Mouse (Mus musculus): Measurements from ENCODE around the gene Desi1. TPM values are rescaled to one million over a fixed set of nuclear protein-coding genes. Genes with fewer than 3 reads are reported as not detected.

The Desi1 gene
- polyA plus RNA-seq, 1 experiment from 2014 or later = 26.3 TPM

DNA sequence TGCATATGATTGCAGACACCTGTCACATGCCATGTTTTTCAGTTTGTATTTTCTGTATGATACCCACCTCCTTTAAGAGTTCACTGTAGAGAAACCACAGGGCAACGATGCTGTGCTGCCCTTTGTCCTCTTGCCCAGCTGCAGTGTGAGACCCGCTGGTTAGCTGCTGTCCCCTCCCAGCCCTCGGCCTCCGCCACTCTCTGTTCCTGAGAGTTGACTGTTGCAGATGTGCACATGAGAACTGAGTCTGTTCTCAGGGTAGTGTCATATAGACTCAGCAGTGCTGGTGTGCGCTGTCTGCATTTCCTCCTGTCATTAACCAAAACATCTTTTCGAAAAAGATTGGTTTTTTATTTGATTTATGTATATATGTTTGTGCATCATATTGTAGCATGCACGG lies 1.3 kb downstream of the Desi1 start:
- Histone ChIP-seq H3K4me1 (ENCODE audit: control insufficient read depth, insufficient read depth, low read length) (no peaks in the 10 kb centered on the region), H3K27me3 (ENCODE audit: control insufficient read depth, insufficient read depth, low read length) (no peaks in the 10 kb centered on the region), H3K9ac (replicated peaks; ENCODE audit: low read depth, low read length) (no peak overlapping the region), H3K4me2 (replicated peaks; ENCODE audit: low read depth, low read length) (no peak overlapping the region), H3K4me3 (ENCODE audit: low read depth, low read length) (no peak overlapping the region), H3K36me3 (ENCODE audit: control insufficient read depth, insufficient read depth, low read length) (peaks cover 52% of the 10 kb centered on the region), H3K27ac (ENCODE audit: low read length) (no peak overlapping the region), H3K9me3 (ENCODE audit: control insufficient read depth, low read depth, low read length) (no peaks in the 10 kb centered on the region)
- 92% methylated on average over 7 of the region's 7 CpGs for WGBS
- no peak for ATAC-seq (ENCODE audit: insufficient number of reproducible peaks, insufficient read depth, low FRiP score, low read depth)

DNA sequence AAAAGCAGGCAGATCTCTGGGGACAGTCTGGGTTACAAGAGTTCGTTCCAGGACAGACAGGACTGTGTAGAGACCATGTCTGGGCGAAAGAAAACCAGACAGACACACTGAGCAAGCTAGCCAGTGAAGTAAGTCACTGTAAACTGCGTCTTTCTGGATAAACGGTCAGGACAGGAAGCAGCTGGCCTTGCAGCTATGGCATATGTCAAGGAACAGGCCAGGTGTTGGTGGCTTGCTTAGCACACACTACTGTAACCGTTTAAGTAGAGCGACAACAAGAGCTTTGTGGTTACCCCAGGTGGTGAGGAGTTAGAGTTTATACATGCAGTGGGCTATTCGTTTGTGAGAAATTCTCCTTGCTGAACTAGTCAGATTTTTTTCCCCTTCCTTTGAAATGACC lies 5.9 kb downstream of the Desi1 start:
- 81% methylated on average over 7 of the region's 7 CpGs for whole genome bisulfite sequencing
- H3K4me3 ChIP-seq (ENCODE audit: low read depth, low read length) = no peak overlapping the region
- H3K36me3 ChIP-seq (ENCODE audit: control insufficient read depth, insufficient read depth, low read length) = peaks cover 72% of the 10 kb centered on the region

DNA sequence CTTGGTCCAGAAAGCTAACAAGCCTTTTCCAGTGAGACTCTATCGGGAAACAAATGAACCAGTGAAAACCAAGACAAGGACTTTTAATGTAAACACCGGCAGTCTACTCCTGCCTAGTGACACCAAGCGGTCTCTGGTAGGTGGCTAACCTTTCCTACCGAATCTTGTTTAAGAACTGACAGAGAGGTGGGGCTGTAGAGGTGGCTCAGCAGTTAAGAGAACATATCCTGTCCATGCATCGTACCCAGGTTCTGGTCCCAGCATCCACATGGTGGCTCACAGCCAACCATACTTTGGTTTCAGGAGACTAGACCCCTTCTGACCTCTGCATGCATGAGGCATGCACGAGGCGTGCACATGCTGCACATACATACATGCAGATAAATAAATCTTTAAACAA lies 6.4 kb downstream of the Desi1 start:
- Histone ChIP-seq H3K9ac (replicated peaks; ENCODE audit: low read depth, low read length) (no peak overlapping the region), H3K4me2 (replicated peaks; ENCODE audit: low read depth, low read length) (no peak overlapping the region), H3K36me3 (ENCODE audit: control insufficient read depth, insufficient read depth, low read length) (peaks cover 72% of the 10 kb centered on the region), H3K27ac (ENCODE audit: low read length) (no peak overlapping the region), H3K4me1 (ENCODE audit: control insufficient read depth, insufficient read depth, low read length) (no peaks in the 10 kb centered on the region), H3K9me3 (ENCODE audit: control insufficient read depth, low read depth, low read length) (no peaks in the 10 kb centered on the region), H3K27me3 (ENCODE audit: control insufficient read depth, insufficient read depth, low read length) (no peaks in the 10 kb centered on the region), H3K4me3 (ENCODE audit: low read depth, low read length) (no peak overlapping the region)
- ATAC-seq (ENCODE audit: insufficient number of reproducible peaks, insufficient read depth, low FRiP score, low read depth) = no peak
- 87% methylated on average over 7 of the region's 7 CpGs for WGBS

More for the DNA sequence above, 5.9 kb downstream of the Desi1 start:
- Histone ChIP-seq H3K4me1 (ENCODE audit: control insufficient read depth, insufficient read depth, low read length) (no peaks in the 10 kb centered on the region), H3K9ac (replicated peaks; ENCODE audit: low read depth, low read length) (no peak overlapping the region), H3K27ac (ENCODE audit: low read length) (no peak overlapping the region), H3K27me3 (ENCODE audit: control insufficient read depth, insufficient read depth, low read length) (no peaks in the 10 kb centered on the region), H3K4me2 (replicated peaks; ENCODE audit: low read depth, low read length) (no peak overlapping the region), H3K9me3 (ENCODE audit: control insufficient read depth, low read depth, low read length) (no peaks in the 10 kb centered on the region)
- ATAC-seq (ENCODE audit: insufficient number of reproducible peaks, insufficient read depth, low FRiP score, low read depth) = no peak

DNA sequence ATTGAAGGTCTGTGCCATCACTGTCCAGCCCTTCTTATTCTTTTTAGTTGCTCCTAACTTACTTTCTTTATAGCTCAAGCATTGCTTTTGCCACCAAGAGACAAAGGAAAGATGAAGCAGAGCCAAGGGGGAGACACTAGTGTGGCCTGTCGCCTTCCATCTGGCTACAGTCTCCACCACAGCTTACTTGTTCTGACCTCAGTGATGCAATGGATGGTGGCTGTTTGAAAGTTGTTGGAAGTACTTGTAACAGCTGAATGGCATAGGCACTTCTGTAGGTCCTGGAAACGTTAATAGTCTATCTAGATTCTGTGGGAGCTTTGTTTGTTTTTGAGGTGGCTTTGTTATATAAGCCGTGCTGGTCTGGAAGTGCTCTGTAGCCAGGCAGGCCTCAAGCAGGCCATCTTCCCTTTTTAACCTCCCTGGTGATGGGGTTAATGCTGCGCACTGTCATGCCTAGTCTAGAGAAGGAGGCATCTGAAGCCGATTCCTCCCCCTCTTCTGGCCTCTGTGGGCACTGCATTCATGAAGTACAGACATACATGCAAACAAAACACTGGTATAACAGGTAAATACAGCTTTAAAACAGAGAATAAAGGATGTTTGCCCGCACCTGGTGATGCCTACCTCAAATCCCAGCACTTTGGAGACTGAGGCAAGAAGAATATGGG lies 9.6 kb downstream of the Desi1 start:
- H3K4me1 ChIP-seq (ENCODE audit: control insufficient read depth, insufficient read depth, low read length) = no peaks in the 10 kb centered on the region
- no peak overlapping the region for H3K4me3 ChIP-seq (ENCODE audit: low read depth, low read length)
- no peak for ATAC-seq (ENCODE audit: insufficient number of reproducible peaks, insufficient read depth, low FRiP score, low read depth)
- H3K4me2 ChIP-seq (replicated peaks; ENCODE audit: low read depth, low read length) = no peak overlapping the region
- no peak overlapping the region for H3K9ac ChIP-seq (replicated peaks; ENCODE audit: low read depth, low read length)
- 85% methylated on average over 6 of the region's 6 CpGs for WGBS
- H3K9me3 ChIP-seq (ENCODE audit: control insufficient read depth, low read depth, low read length) = no peaks in the 10 kb centered on the region
- H3K36me3 ChIP-seq (ENCODE audit: control insufficient read depth, insufficient read depth, low read length) = peaks cover 61% of the 10 kb centered on the region
- no peak overlapping the region for H3K27ac ChIP-seq (ENCODE audit: low read length)
- no peaks in the 10 kb centered on the region for H3K27me3 ChIP-seq (ENCODE audit: control insufficient read depth, insufficient read depth, low read length)

DNA sequence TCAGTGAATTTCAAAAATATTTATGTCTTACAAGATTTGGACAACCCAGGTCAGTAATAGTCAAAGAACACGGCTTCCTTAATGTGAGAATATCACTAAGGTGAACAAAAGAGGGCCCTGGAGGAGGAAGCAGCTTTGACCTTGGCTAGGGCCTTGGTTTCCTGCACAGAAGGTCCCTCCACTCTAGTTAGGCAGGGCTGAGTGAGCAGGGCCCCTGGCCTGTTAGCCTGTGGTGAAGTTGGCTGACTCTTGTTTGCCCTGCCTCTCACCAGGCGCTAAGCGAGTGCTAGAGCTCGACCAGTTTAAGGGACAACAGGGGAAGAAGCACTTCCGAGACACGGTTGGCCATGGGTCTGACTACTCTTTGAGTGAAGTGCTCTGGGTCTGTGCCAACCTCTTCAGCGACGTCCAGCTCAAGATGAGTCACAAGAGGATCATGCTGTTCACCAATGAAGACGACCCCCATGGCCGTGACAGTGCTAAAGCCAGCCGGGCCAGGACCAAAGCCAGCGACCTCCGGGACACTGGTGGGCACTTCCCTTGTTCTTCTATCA lies 11.1 kb downstream of the Desi1 start:
- no peak for ATAC-seq (ENCODE audit: insufficient number of reproducible peaks, insufficient read depth, low FRiP score, low read depth)
- Histone ChIP-seq H3K4me2 (replicated peaks; ENCODE audit: low read depth, low read length) (no peak overlapping the region), H3K9me3 (ENCODE audit: control insufficient read depth, low read depth, low read length) (no peaks in the 10 kb centered on the region), H3K27ac (ENCODE audit: low read length) (no peak overlapping the region), H3K36me3 (ENCODE audit: control insufficient read depth, insufficient read depth, low read length) (peaks cover 57% of the 10 kb centered on the region), H3K4me1 (ENCODE audit: control insufficient read depth, insufficient read depth, low read length) (no peaks in the 10 kb centered on the region), H3K9ac (replicated peaks; ENCODE audit: low read depth, low read length) (no peak overlapping the region), H3K4me3 (ENCODE audit: low read depth, low read length) (no peak overlapping the region), H3K27me3 (ENCODE audit: control insufficient read depth, insufficient read depth, low read length) (no peaks in the 10 kb centered on the region)
- 89% methylated on average over 13 of the region's 13 CpGs for WGBS

DNA sequence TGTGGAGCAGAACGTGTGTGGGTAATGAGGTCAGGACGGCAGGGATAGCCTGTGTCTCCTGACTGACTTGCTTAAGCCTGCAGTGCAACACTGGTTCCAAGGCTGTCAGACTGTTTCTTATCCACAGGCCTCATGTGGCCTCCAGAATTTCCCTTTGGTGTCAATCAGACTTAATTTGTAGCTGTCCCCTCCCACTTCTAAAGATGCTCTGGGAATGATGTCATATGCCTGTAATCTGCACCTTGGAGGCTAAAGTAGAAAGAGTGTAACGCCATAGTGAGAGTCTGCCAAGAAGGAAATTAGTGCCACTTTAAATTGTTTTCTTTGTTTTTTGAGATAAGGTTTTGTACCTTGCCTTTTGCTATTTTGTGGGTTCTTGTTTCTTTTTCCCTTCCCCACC lies 14.4 kb downstream of the Desi1 start:
- H3K4me2 ChIP-seq (replicated peaks; ENCODE audit: low read depth, low read length) = no peak overlapping the region
- ATAC-seq (ENCODE audit: insufficient number of reproducible peaks, insufficient read depth, low FRiP score, low read depth) = no peak
- peaks cover 27% of the 10 kb centered on the region for H3K36me3 ChIP-seq (ENCODE audit: control insufficient read depth, insufficient read depth, low read length)
- H3K9me3 ChIP-seq (ENCODE audit: control insufficient read depth, low read depth, low read length) = no peaks in the 10 kb centered on the region
- no peak overlapping the region for H3K27ac ChIP-seq (ENCODE audit: low read length)
- H3K27me3 ChIP-seq (ENCODE audit: control insufficient read depth, insufficient read depth, low read length) = no peaks in the 10 kb centered on the region
- no peak overlapping the region for H3K4me3 ChIP-seq (ENCODE audit: low read depth, low read length)
- 89% methylated on average over 3 of the region's 3 CpGs for WGBS
- peaks cover 8% of the 10 kb centered on the region for H3K4me1 ChIP-seq (ENCODE audit: control insufficient read depth, insufficient read depth, low read length)
- no peak overlapping the region for H3K9ac ChIP-seq (replicated peaks; ENCODE audit: low read depth, low read length)

DNA sequence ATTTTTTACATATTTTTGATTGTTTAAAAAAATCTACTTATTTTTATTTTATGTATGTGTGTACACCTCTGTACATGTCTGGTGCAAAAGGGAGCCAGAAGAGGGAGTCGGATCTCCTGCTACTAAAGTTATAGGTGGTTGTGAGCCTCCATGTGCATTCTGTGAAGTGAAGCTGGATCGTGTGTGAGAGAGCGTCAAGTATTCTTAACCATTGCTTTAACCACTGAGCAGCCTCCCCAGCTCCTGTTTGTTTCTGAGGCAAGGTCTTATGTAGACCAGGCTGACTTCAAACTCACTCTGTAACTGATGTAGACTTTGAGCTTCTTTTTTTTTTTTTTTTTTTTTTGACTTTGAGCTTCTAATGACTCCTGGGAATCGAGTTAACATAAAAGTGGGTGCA lies 16.2 kb downstream of the Desi1 start:
- no peak overlapping the region for H3K4me3 ChIP-seq (ENCODE audit: low read depth, low read length)
- no peak overlapping the region for H3K4me2 ChIP-seq (replicated peaks; ENCODE audit: low read depth, low read length)
- no peaks in the 10 kb centered on the region for H3K27me3 ChIP-seq (ENCODE audit: control insufficient read depth, insufficient read depth, low read length)
- H3K4me1 ChIP-seq (ENCODE audit: control insufficient read depth, insufficient read depth, low read length) = peaks cover 13% of the 10 kb centered on the region
- peaks cover 20% of the 10 kb centered on the region for H3K36me3 ChIP-seq (ENCODE audit: control insufficient read depth, insufficient read depth, low read length)
- 75% methylated on average over 4 of the region's 4 CpGs for WGBS
- no peaks in the 10 kb centered on the region for H3K9me3 ChIP-seq (ENCODE audit: control insufficient read depth, low read depth, low read length)
- H3K27ac ChIP-seq (ENCODE audit: low read length) = no peak overlapping the region
- H3K9ac ChIP-seq (replicated peaks; ENCODE audit: low read depth, low read length) = no peak overlapping the region
- ATAC-seq (ENCODE audit: insufficient number of reproducible peaks, insufficient read depth, low FRiP score, low read depth) = no peak

DNA sequence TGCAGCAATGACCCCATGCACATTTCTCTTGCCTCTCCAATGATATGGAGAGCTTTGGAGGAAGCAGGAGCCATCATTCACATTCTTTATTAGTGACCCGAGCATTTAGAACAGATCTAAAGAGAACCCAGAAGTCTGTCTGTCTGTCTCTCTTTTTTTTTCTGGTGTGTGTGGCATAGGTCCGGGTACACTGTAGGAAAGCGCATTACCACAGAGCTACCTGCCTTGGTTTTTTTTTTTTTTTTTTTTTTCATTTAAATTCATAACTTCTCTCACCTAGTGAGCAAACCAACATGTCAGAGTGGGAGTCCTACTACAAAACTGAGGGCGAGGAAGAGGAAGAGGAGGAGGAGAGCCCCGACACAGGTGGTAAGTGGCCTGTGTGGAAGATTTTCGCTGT lies 16.8 kb downstream of the Desi1 start:
- 27% methylated on average over 6 of the region's 6 CpGs for WGBS
- ATAC-seq (ENCODE audit: insufficient number of reproducible peaks, insufficient read depth, low FRiP score, low read depth) = no peak
- H3K36me3 ChIP-seq (ENCODE audit: control insufficient read depth, insufficient read depth, low read length) = peaks cover 14% of the 10 kb centered on the region
- H3K4me3 ChIP-seq (ENCODE audit: low read depth, low read length) = peak overlapping the region; percentile 96
- peaks cover 13% of the 10 kb centered on the region for H3K4me1 ChIP-seq (ENCODE audit: control insufficient read depth, insufficient read depth, low read length)
- H3K9ac ChIP-seq (replicated peaks; ENCODE audit: low read depth, low read length) = peak overlapping the region; percentile 59
- peak overlapping the region; percentile 59; the same call in 1 of the 2 replicates for H3K27ac ChIP-seq (ENCODE audit: low read length)
- H3K9me3 ChIP-seq (ENCODE audit: control insufficient read depth, low read depth, low read length) = no peaks in the 10 kb centered on the region
- no peaks in the 10 kb centered on the region for H3K27me3 ChIP-seq (ENCODE audit: control insufficient read depth, insufficient read depth, low read length)
- peak overlapping the region; percentile 70 for H3K4me2 ChIP-seq (replicated peaks; ENCODE audit: low read depth, low read length)
